Mouse (Mus musculus) bone marrow macrophage, adult 2 months (primary cell): ENCODE measurements around the gene Rfc4. TPM values are rescaled to one million over a fixed set of nuclear protein-coding genes. Genes with fewer than 3 reads are reported as not detected.

Source experiments
- H3K27ac ChIP-seq: 2 replicates; pipeline ENCODE4 v1.5.1; 2012; ENCODE audit warnings: low read depth, low read length; ENCODE audit not compliant: insufficient read depth
- H3K4me1 ChIP-seq: 2 replicates; pipeline ENCODE4 v1.6.1; 2012; ENCODE audit warnings: low read length; ENCODE audit not compliant: control insufficient read depth, insufficient read depth
- H3K4me3 ChIP-seq: 2 replicates; pipeline ENCODE4 v1.5.1; 2012; ENCODE audit warnings: mild to moderate bottlenecking, low read length, moderate library complexity; ENCODE audit not compliant: insufficient read depth
- CTCF ChIP-seq: IDR thresholded peaks from 2 replicates; pipeline ENCODE4 v1.5.1; 2012; ENCODE audit warnings: low read depth, mild to moderate bottlenecking, low read length, moderate library complexity
- POLR2A ChIP-seq: IDR thresholded peaks from 2 replicates; pipeline ENCODE4 v1.6.1; 2012; ENCODE audit warnings: mild to moderate bottlenecking, low read depth, low read length, borderline replicate concordance
- polyA plus RNA-seq: library from polyadenylated mRNA; stranded (reverse); fragments of >200 nt; gene quantifications from 2 replicates; pipeline ENCODE4 v1.2.4, GENCODE M21; 2012; ENCODE audit not compliant: missing spikeins, insufficient read depth, insufficient read length

Gene Rfc4
- polyA plus RNA-seq, 1 experiment = 14.5 TPM

- H3K4me1 ChIP-seq = peaks cover 10% of the 10 kb centered on the region
- TF ChIP-seq CTCF = no peak
- TF ChIP-seq POLR2A = no peak
- H3K27ac ChIP-seq = no peak overlapping the region
- no peak overlapping the region for H3K4me3 ChIP-seq
Observed at GRCm38 (mm10) chr16:23158957-23159356, 31.4 kb upstream of the Rfc4 start.

DNA sequence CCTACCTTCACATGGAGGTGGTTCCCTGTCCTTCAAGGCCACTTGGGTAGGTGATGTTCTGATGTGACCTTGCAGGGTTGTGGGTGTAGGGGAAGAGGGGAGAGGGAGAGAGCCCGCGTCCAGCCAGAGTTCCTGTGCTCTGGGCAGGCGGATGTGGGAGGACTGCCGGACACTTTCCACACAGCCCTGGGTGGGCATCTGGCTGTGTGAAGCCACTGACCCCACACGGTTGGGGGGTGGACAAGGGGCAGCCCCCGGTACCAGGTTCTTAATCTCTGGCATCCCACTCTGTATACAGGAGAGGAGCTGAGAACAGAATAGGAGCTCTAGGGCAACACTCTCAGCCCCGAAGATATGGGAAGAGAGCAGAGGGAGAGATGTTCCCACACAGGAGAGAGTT lies 30.8 kb upstream of the Rfc4 start:
- H3K27ac ChIP-seq = no peak overlapping the region
- no peak for TF ChIP-seq CTCF
- no peak for TF ChIP-seq POLR2A
- H3K4me1 ChIP-seq = peaks cover 10% of the 10 kb centered on the region
- no peak overlapping the region for H3K4me3 ChIP-seq

- H3K4me3 ChIP-seq = no peak overlapping the region
- H3K27ac ChIP-seq = no peak overlapping the region
- no peak for TF ChIP-seq POLR2A
- H3K4me1 ChIP-seq = peaks cover 10% of the 10 kb centered on the region
Observed at GRCm38 (mm10) chr16:23157013-23157412, 29.5 kb upstream of the Rfc4 start.

GRCm38 (mm10) chr16:23154261-23154660 lies 26.7 kb upstream of the Rfc4 start:
- Histone ChIP-seq H3K27ac (no peak overlapping the region), H3K4me3 (no peak overlapping the region), H3K4me1 (peaks cover 6% of the 10 kb centered on the region; the same call in 1 of the 2 replicates)
- TF ChIP-seq CTCF = no peak
- TF ChIP-seq POLR2A = no peak

- Histone ChIP-seq H3K4me1 (peaks cover 5% of the 10 kb centered on the region; the same call in 1 of the 2 replicates), H3K27ac (no peak overlapping the region), H3K4me3 (no peak overlapping the region)
- TF ChIP-seq POLR2A = no peak
- no peak for TF ChIP-seq CTCF
Observed at GRCm38 (mm10) chr16:23151423-23151822, 23.9 kb upstream of the Rfc4 start.

DNA sequence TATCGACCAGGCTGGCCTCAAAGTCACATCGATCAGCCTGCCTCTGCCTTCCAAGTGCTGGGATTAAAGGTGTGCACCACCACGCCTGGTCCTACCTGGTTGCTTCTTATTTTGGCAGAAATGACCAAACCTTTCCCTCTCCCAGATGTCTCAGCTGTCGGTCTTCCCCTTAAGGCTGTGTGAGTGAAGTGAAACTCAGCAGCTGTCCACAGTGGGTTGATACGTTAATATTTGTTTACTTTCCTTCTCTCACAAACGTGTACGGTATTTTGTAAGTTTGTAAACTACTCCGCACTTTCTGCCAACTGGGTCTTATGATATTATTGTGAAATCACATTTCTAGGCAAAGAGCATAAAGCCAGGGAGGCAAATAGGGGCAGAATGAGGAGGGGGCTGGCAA lies 21.9 kb upstream of the Rfc4 start:
- Histone ChIP-seq H3K4me3 (no peak overlapping the region), H3K4me1 (peaks cover 11% of the 10 kb centered on the region), H3K27ac (no peak overlapping the region)
- no peak for TF ChIP-seq POLR2A
- no peak for TF ChIP-seq CTCF

DNA sequence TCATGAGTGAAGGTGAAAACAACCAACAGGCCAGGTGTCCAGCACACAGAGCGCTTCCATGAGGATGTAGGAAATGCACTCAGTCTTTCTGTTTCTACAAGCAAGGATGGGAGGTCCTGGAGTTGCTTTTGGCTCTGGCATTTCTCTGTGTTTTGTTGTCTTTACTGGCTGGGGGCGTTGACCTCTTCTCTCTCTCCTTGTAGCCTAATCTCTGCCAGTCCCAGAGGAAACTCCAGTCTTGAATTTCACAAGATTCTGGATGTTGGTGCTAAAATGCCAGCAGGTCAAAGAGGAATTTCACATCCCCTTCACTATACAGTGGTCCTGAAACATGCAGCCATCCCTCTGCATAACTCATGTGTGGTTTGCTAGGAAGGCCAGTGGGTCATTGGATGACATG lies 21.4 kb upstream of the Rfc4 start:
- Histone ChIP-seq H3K4me1 (peaks cover 15% of the 10 kb centered on the region), H3K4me3 (no peak overlapping the region), H3K27ac (no peak overlapping the region)
- TF ChIP-seq POLR2A (no peak), CTCF (no peak)

DNA sequence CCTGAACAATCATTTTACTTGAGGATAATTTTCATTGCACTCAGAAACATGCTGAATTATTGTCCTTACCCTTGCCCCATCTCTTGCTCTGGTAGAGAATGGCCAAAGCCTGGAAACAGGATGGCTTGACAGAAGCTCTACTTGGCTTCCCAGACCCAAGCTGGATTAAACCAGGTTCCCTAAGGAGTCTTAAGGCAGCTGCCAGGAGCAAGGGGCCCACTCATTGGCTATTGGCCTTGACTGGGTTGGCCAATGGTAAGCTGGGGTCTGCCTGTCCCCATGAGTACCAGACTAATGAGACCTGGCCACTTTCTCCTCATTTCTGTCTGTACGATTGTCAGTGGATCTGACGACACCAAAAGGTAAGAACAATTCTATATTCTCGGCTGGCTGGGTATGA lies 18.7 kb upstream of the Rfc4 start, which contains the start of gene Adipoq:
Gene Adipoq (plus strand): TSS at position 257 of the 400 bp plus-strand sequence.
- Histone ChIP-seq H3K4me1 (peaks cover 18% of the 10 kb centered on the region), H3K27ac (no peak within 1 kb of the TSS), H3K4me3 (no peak within 1 kb of the TSS)
- TF ChIP-seq CTCF (no peak), POLR2A (no peak)

DNA sequence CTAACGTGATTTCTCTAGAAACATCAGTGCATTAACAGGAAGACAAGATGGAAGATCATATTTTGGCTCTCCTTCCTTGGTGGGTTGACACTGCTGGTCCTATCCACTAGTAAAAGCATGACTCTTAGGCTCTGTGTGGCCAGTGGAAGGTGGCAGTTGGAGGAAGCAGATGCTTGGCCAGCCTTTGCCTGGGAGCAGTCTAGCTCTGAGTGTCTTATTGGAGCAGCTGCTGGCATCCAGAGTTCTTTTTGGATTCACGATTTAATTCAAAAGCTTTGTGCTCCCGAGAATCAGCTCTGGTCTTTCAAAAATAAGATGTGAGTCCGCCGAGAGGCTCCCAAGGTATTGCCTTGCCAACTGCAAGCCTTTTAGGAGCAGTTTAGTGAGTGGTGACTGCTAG lies 17.7 kb upstream of the Rfc4 start:
- Histone ChIP-seq H3K27ac (no peak overlapping the region), H3K4me1 (peaks cover 21% of the 10 kb centered on the region), H3K4me3 (no peak overlapping the region)
- TF ChIP-seq POLR2A = no peak
- no peak for TF ChIP-seq CTCF

GRCm38 (mm10) chr16:23144326-23144725 lies 16.8 kb upstream of the Rfc4 start:
- Histone ChIP-seq H3K4me1 (peaks cover 21% of the 10 kb centered on the region), H3K27ac (peak overlapping the region; percentile 1; the same call in 1 of the 2 replicates), H3K4me3 (no peak overlapping the region)
- TF ChIP-seq POLR2A (no peak), CTCF (no peak)

DNA sequence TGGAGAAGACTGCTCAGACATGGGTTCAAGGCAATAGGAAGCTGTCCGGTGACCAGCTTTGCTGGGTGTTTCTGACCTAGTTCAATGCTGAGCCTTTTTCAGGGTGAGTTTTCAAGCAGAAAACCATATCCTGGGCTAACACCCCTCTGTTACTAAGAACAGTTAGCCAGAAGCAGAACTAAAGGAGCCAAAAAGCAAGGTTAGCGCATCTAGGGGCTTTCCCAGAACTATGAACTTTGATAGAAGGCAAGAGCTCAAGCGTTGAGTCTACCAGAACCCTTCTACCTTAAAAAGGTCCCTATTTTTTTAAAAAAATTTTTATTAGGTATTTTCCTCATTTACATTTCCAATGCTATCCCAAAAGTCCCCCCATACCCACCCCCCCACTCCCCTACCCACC lies 13.4 kb upstream of the Rfc4 start:
- peaks cover 35% of the 10 kb centered on the region for H3K4me1 ChIP-seq
- no peak for TF ChIP-seq CTCF
- no peak for TF ChIP-seq POLR2A
- H3K4me3 ChIP-seq = no peak overlapping the region
- H3K27ac ChIP-seq = no peak overlapping the region
